Mouse (Mus musculus) spleen, adult 2 months (tissue): ENCODE data around the gene Atrip.

Experiments used
- CTCF ChIP-seq: fragments of 200-500 bp; IDR thresholded peaks from 2 replicates; pipeline ENCODE4 v1.5.1; 2011; ENCODE audit warnings: mild to moderate bottlenecking, inconsistent platforms; ENCODE audit not compliant: insufficient read depth, insufficient read length, insufficient replicate concordance; ENCODE audit errors: extremely low read depth
- POLR2A ChIP-seq: fragments of 200-500 bp; IDR thresholded peaks from 2 replicates; pipeline ENCODE4 v1.6.1; 2011; ENCODE audit warnings: low read depth, low read length, inconsistent platforms

GRCm38 (mm10) chr9:109114276-109114675, 40.4 kb upstream of the Atrip start:
- no peak for TF ChIP-seq CTCF
- TF ChIP-seq POLR2A, result no peak
